Mouse (Mus musculus): ENCODE measurements around the gene Pklr.
A peak's percentile ranks its signal among the peaks of the same experiment; 100 is the strongest.

Pklr gene

DNA sequence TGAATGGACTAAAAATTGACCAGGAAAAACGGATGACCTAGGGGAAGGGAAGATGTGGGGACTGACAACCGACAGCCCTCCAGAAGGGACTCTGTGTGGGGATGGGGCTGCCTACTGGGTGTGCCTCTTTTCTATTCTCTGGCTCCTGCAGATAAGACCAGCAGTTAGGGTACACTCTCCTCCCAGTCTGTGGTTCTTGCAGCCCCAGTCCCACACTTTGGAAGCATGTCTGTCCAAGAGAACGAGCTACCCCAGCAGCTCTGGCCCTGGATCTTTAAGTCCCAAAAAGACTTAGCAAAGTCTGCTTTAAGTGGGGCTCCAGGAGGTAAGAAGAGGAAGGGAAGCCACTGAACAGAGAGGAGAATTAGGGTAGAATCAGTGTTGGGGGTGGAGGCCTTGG, at the start of gene Pklr:
Gene Pklr (plus strand): TSS at position 185 of the 400 bp plus-strand sequence.
- DNase-seq (ENCODE audit: low read depth, low spot score), result no peak

- DNase-seq (ENCODE audit: low read depth, low spot score), result peak; percentile 91
Observed at GRCm38 (mm10) chr3:89087338-89088110, 48.4 kb upstream of the Pklr start.

DNA sequence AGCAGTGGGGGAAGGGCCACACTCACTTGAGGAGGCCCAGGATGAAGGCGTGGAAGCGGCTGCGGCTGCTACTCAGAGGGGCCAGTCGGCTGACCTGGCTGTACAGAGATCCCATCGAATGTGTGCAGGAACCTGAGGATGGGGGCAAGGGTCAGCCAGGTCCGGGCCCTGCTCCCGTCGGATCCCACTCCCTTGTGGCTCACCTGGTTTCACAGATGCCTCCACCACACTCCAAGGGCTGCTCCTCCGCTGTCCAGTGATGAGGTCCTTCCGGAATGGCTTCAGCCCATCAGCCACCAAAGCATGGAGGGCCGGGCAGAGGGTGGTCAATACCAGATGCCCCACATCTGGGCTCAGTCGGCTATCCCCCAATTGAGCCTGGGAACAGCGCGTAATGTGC, 47.0 kb upstream of the Pklr start:
- peak; percentile 24 for DNase-seq (ENCODE audit: low read depth, low spot score)

GRCm38 (mm10) chr3:89089882-89090591, 45.9 kb upstream of the Pklr start:
- peak; percentile 93 for DNase-seq (ENCODE audit: low read depth, low spot score)

DNA sequence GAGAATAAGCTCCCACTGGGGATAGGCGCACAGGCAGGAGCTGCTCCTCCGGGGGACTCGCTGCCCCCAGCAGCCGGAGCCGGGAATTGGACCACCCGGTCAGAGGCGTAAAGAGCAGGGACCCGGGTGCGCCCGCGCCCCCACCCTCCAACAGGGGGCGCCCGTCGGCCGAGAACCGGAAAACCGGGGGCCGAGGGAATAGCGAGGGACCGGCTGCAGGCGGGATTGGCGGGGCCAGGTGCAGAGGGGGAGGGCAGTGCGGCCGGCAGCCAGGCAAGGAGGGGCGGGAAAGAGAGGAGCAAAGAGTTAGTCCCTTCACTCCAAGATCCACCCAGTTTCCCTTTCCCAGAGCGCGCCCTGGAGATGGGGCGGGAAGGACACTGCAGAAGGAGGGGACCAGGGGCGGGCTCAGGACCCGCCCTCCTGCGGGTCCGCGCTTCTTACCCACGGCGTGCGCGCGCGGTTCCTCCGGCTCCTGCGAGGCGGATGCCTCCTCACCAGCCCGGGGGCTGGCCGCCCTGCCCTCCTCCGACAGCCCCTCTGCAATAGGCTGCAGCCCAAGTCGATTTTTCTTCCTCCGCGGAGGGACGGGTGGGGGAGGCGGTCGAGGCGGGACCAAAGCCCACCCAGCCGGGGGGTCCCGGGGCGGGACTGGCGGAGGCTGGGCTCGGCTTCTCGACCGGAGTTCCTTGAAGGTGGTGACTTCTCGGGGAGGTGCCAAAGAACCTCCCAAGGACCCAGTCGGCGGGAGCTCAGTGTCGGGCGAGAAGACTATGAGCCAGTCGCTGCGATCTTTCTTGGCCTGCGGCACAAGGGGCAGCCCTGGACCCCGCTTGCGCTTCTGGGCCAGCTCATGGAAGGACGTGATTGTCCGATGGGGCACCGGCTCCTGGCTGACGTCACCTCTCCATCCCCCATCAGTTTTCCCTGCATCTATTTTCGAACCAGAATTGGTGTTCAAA, 45.0 kb upstream of the Pklr start:
- DNase-seq (ENCODE audit: low read depth, low spot score), result peak; percentile 81

- DNase-seq (ENCODE audit: low read depth, low spot score), result no peak
Observed at GRCm38 (mm10) chr3:89091811-89092508, 44.0 kb upstream of the Pklr start.

GRCm38 (mm10) chr3:89092509-89093090, 43.3 kb upstream of the Pklr start:
- no peak for DNase-seq (ENCODE audit: low read depth, low spot score)

- DNase-seq (ENCODE audit: low read depth, low spot score), result peak; percentile 76
Observed at GRCm38 (mm10) chr3:89093175-89093574, 42.8 kb upstream of the Pklr start, which contains the start of gene Rusc1. Gene Rusc1 (minus strand): TSS chr3:89093311.

DNA sequence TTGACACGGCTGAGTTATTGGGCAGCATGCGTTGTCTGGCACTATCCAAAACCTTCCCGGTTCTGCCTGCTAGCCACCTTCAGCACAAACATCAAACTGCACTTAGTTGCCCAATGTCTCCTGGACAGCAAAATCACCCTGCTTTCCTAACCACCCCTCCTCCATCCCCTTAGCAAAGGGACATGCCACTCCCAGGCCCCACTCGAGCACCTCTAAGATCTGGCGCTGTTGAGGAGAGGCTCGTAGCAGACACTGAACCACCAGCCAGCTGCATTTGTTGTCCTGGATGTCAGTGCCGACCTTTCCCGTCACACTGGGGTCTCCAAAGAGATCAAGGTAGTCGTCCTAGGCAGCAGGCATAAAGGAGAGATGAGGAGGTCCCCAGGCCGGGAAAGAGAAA, 41.9 kb upstream of the Pklr start:
- no peak for DNase-seq (ENCODE audit: low read depth, low spot score)

DNA sequence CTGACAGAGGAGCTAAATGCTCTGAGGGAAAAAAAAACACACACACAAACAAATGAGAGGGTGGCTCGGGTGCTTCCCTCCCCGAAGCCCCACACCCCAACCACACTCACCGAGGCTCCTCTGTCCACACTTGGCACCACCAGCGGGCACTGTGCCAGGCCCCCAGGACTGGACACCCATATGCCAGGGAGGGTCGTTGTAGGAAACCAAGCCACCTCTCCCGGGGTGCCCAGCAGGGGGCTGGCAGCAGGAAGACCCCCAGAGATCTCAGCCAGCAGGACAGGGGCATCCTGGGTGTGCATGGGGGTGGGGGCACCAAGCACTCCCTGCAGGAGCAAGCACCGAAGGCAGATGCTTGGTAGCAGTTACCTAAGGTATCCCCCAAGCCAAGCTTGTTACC, 35.1 kb upstream of the Pklr start, which contains the start of gene Gm43738:
Gene Gm43738 (minus strand): TSS at position 289 of the 400 bp plus-strand sequence.
- DNase-seq (ENCODE audit: low read depth, low spot score), result no peak

- no peak for DNase-seq (ENCODE audit: low read depth, low spot score)
Observed at GRCm38 (mm10) chr3:89101459-89101811, 34.5 kb upstream of the Pklr start.

DNA sequence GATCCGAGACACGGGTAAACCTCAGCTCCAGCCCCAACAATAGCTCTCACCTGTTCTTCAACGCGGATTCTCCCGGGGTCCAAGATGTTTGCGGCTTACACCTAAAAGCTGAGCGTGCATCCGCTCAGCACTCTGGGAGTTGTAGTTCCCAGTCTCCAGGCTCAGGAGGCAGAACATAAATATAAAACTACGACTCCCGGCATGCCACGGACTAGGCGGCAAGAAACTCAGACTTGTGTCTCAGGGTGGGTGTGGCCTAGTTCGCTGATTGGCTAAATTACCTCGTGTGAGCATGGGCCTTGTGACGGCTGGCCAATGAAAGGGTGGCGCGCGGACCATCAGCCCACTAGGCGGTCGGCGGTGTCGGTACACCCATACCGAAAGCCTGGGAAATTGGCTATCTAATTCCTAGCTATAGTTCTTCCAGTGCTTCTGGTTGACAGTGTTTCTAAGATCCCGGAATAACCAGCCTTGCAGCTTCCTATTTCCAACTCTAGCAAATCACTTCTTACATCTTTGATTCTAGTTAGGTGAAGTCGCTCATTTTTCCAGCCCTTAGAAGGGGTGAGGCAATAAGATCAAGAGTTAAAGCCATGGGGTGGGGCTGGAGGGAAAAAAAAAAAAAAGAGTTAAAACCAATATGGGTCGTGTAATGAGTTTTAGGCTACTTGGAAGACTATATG, 34.0 kb upstream of the Pklr start, which contains the start of gene Fdps:
Gene Fdps (minus strand): TSS at position 148 of the 683 bp plus-strand sequence.
- DNase-seq (ENCODE audit: low read depth, low spot score), result peak; percentile 98

DNA sequence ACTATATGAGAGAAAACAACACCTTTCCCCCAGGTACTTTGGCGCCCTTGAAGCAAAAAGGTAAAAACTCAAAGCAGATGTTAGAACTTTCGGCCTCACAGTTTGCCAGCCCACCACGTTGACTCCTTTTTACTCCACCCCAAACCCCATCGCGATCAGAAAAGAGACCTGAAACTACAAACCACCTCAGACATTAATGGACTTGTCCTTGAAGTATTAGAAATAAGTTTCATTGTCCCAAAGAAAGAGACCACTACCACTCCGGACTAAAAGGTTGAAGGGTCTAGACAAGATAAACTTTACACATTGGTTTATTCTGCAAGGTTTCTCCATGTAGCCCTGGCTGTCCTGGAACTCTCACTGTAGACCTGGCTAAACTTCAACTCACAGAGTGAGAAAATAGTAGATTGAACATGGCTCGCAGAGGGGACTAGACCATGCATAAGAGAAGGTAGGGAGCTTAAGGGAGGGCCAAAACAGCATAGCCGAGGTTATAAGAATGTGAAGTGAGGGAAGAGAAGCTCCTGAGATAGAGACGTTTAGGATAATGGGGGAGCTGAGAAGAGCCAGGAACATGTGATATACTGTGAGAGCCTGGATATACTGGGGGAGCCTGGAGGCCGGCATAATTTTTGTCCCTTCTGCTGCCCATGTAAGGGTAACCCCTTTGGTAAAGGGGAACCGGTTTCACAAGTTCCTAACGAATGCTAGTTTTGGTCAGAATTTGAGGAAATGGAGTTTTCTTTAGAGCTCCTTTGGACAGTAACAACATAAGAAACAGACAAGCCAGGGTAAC, 33.2 kb upstream of the Pklr start:
- DNase-seq (ENCODE audit: low read depth, low spot score), result no peak

DNA sequence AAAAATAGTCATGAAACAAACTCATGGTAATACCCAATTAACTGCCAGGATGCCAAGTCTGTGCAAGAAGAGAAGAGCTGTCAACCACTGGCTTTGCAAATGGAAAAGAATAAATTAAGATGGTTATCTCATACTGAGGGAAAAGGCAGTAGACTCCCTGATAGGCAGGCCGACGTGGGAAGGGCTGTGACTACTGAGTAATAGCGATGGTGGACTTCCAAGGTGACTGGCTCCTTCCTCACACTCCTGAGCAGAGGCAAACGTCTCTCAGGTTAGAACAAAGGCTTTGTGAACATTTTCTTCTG, 32.7 kb upstream of the Pklr start:
- no peak for DNase-seq (ENCODE audit: low read depth, low spot score)

DNA sequence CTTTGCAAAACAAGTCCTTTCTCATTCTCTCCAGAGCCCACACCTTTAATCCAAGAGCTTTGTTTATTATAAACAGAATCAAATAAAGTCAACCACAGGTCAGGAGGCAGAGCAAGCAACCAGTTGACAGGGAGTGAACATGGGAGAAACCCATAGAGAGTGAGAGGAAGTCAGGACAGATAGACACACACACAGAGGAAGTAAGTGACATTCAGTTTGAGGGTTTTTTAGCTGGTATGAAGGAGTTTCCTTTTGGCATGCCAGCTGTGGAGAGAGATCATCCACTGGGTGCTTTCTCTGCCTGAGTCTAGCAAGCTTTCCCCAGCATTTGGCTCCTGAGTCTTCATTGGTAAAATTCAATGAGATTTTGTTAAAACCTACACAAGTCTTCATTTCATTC, 29.1 kb upstream of the Pklr start:
- DNase-seq (ENCODE audit: low read depth, low spot score), result no peak

- no peak for DNase-seq (ENCODE audit: low read depth, low spot score)
Observed at GRCm38 (mm10) chr3:89107545-89107944, 28.4 kb upstream of the Pklr start.

DNA sequence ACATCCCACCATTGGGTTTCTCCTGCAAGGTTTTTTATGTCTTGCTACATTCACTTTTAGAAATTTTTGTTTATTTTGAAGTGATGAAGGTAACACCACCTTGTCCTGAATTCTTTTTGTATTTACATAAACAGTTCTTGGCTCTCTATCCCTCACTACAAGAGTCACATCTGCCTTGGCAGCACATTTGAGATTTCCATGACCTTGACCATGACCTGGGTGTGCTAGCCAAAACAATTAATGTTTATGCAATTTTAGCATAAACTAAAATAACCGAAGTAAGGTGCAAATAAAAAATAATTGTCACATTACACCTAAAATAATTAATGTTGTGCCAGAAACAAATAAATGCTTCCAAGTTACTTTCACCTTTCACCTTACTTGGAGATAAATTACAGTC, 27.8 kb upstream of the Pklr start:
- DNase-seq (ENCODE audit: low read depth, low spot score), result no peak

DNA sequence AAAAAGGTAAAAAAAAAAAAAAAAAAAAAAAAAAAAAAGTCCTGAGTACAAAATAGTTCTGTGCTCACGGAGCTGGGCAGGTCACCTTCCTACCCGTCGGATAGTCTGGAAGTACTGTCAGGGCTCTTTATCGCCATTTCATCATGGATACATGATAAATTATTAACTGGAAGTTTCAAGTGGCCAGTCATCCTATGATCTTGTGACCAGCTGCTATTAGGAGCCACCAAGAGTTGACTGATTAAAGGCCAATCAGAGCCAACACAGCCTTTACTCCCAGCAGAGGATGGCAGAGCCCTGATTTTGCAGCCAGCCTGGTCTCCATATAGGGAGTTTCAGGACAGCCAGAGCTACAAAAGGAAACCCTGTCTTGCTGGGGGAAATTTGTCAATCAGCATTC, 22.9 kb upstream of the Pklr start:
- no peak for DNase-seq (ENCODE audit: low read depth, low spot score)

GRCm38 (mm10) chr3:89115522-89115921, 20.4 kb upstream of the Pklr start:
- DNase-seq (ENCODE audit: low read depth, low spot score), result peak; percentile 81

- no peak for DNase-seq (ENCODE audit: low read depth, low spot score)
Observed at GRCm38 (mm10) chr3:89123313-89123712, 12.6 kb upstream of the Pklr start.

Data from CD4-positive, CD25-positive, alpha-beta regulatory T cell, adult 2 months (primary cell).